Mouse (Mus musculus) intestine, embryonic 16.5 days (tissue): Measurements from ENCODE around the gene Tagln2. TPM values are rescaled to one million over a fixed set of nuclear protein-coding genes. Genes with fewer than 3 reads are reported as not detected.

Experiments used
- ATAC-seq: fragments of 200-750 bp; cut with Nextera tagmentation; 2 replicates; pipeline ENCODE4 v1.8.0; 2017; ENCODE audit warnings: moderate TSS enrichment, moderate library complexity
- H3K27ac ChIP-seq: fragments of 300-500 bp; sonication (generic); 2 replicates; pipeline ENCODE4 v1.5.1; 2014; ENCODE audit warnings: mild to moderate bottlenecking, low read length
- H3K27me3 ChIP-seq: fragments of 300-500 bp; sonication (generic); replicated peaks from 2 replicates; pipeline ENCODE4 v1.6.1; 2014; ENCODE audit warnings: low read length, control low read depth, mixed read lengths; ENCODE audit not compliant: control insufficient read depth, insufficient read depth
- H3K36me3 ChIP-seq: fragments of 300-500 bp; sonication (generic); 2 replicates; pipeline ENCODE4 v1.6.1; 2014; ENCODE audit warnings: low read length, control low read depth; ENCODE audit not compliant: control insufficient read depth, insufficient read depth
- H3K4me1 ChIP-seq: fragments of 300-500 bp; sonication (generic); 2 replicates; pipeline ENCODE4 v1.6.1; 2014; ENCODE audit warnings: low read length, control low read depth, mixed read lengths; ENCODE audit not compliant: control insufficient read depth, insufficient read depth
- H3K4me2 ChIP-seq: fragments of 300-500 bp; sonication (generic); 2 replicates; pipeline ENCODE4 v1.6.1; 2014; ENCODE audit warnings: low read depth, low read length, control low read depth
- H3K4me3 ChIP-seq: fragments of 300-500 bp; sonication (generic); 2 replicates; pipeline ENCODE4 v1.5.1; 2014; ENCODE audit warnings: mild to moderate bottlenecking, low read length
- H3K9ac ChIP-seq: fragments of 300-500 bp; sonication (generic); 2 replicates; pipeline ENCODE4 v1.6.1; 2014; ENCODE audit warnings: low read depth, low read length
- H3K9me3 ChIP-seq: fragments of 300-500 bp; sonication (generic); 2 replicates; pipeline ENCODE4 v1.6.1; 2016; ENCODE audit warnings: low read length, control low read depth; ENCODE audit not compliant: control insufficient read depth
- WGBS: fragments of 180-500 bp; shearing (Covaris S2); extraction: QIAGEN DNeasy Blood & Tissue Kit; methylation state at CpG from one replicate; pipeline ENCODE4 v1.1.7; 2014; 5-methylcytosine and 5-hydroxymethylcytosine counted together
- polyA plus RNA-seq: library from polyadenylated mRNA; unstranded; fragments of >200 nt; fragmentation: Nextera tagmentation; extraction: Ambion mirVana; gene quantifications from 2 replicates; pipeline ENCODE4 v1.2.1, GENCODE M21; 2015

Tagln2 gene
- 469 and 470 TPM in 2 replicates for polyA plus RNA-seq

- no peaks in the 10 kb centered on the region for H3K9me3 ChIP-seq
- H3K4me3 ChIP-seq = peak within 1 kb of the TSS; percentile 79
- H3K4me1 ChIP-seq = peaks cover 31% of the 10 kb centered on the region
- H3K36me3 ChIP-seq = peaks cover 8% of the 10 kb centered on the region; the same call in 1 of the 2 replicates
- H3K9ac ChIP-seq = peak within 1 kb of the TSS; percentile 86
- no peaks in the 10 kb centered on the region for H3K27me3 ChIP-seq
- H3K27ac ChIP-seq = peak within 1 kb of the TSS; percentile 93
- 3% methylated on average over 30 of the region's 30 CpGs for WGBS
- ATAC-seq = peak; percentile 77
- H3K4me2 ChIP-seq = peak within 1 kb of the TSS; percentile 64
These were observed at the start of gene Tagln2 for GRCm38 (mm10) chr1:172499765-172500441. TSS of gene Tagln2 (plus strand) at chr1:172500047.

- ATAC-seq = peak; percentile 78
- H3K4me3 ChIP-seq = no peak overlapping the region
- WGBS = 43% methylated on average over 2 of the region's 2 CpGs
- no peaks in the 10 kb centered on the region for H3K36me3 ChIP-seq
- no peaks in the 10 kb centered on the region for H3K27me3 ChIP-seq
- H3K4me2 ChIP-seq = no peak overlapping the region
- H3K27ac ChIP-seq = no peak overlapping the region
- H3K9ac ChIP-seq = no peak overlapping the region
- H3K4me1 ChIP-seq = no peaks in the 10 kb centered on the region; the same call in 1 of the 2 replicates
- no peaks in the 10 kb centered on the region for H3K9me3 ChIP-seq
These were observed 49.6 kb upstream of the Tagln2 start for GRCm38 (mm10) chr1:172450226-172450625.

- no peaks in the 10 kb centered on the region for H3K27me3 ChIP-seq
- 0 out of 2 replicates have a peak, but pooled peaks have one; percentile 40 for ATAC-seq
- no peak overlapping the region for H3K4me2 ChIP-seq
- H3K9me3 ChIP-seq = no peaks in the 10 kb centered on the region
- no peaks in the 10 kb centered on the region for H3K36me3 ChIP-seq
- H3K4me3 ChIP-seq = no peak overlapping the region
- H3K9ac ChIP-seq = no peak overlapping the region
- no peak overlapping the region for H3K27ac ChIP-seq
- 43% methylated on average over 17 of the region's 17 CpGs for WGBS
- H3K4me1 ChIP-seq = no peaks in the 10 kb centered on the region; the same call in 1 of the 2 replicates
These were observed 48.9 kb upstream of the Tagln2 start for GRCm38 (mm10) chr1:172450848-172451470.

GRCm38 (mm10) chr1:172452911-172453310 is 46.9 kb upstream of the Tagln2 start:
- ATAC-seq = no peak
- Histone ChIP-seq H3K27ac (no peak overlapping the region), H3K9ac (no peak overlapping the region), H3K4me3 (no peak overlapping the region), H3K4me2 (no peak overlapping the region), H3K4me1 (no peaks in the 10 kb centered on the region; the same call in 1 of the 2 replicates), H3K9me3 (no peaks in the 10 kb centered on the region), H3K27me3 (no peaks in the 10 kb centered on the region), H3K36me3 (no peaks in the 10 kb centered on the region)
- WGBS = 48% methylated on average over 2 of the region's 2 CpGs

- Histone ChIP-seq H3K9ac (no peak overlapping the region), H3K4me1 (no peaks in the 10 kb centered on the region; the same call in 1 of the 2 replicates), H3K27ac (no peak overlapping the region), H3K36me3 (no peaks in the 10 kb centered on the region), H3K4me2 (no peak overlapping the region), H3K9me3 (no peaks in the 10 kb centered on the region), H3K27me3 (no peaks in the 10 kb centered on the region), H3K4me3 (no peak overlapping the region)
- no peak for ATAC-seq
- 84% methylated on average over 2 of the region's 2 CpGs for WGBS
These were observed 46.0 kb upstream of the Tagln2 start for GRCm38 (mm10) chr1:172453810-172454209.

GRCm38 (mm10) chr1:172455416-172455815 is 44.4 kb upstream of the Tagln2 start:
- H3K4me1 ChIP-seq = no peaks in the 10 kb centered on the region; the same call in 1 of the 2 replicates
- no peak overlapping the region for H3K4me2 ChIP-seq
- H3K27ac ChIP-seq = 0 out of 2 replicates have a peak overlapping the region, but pooled peaks have one; percentile 4

GRCm38 (mm10) chr1:172456001-172456677 is 43.7 kb upstream of the Tagln2 start:
- no peak overlapping the region for H3K4me3 ChIP-seq
- 72% methylated on average over 7 of the region's 7 CpGs for WGBS
- H3K36me3 ChIP-seq = no peaks in the 10 kb centered on the region
- H3K27ac ChIP-seq = 0 out of 2 replicates have a peak overlapping the region, but pooled peaks have one; percentile 4
- H3K27me3 ChIP-seq = no peaks in the 10 kb centered on the region
- H3K4me2 ChIP-seq = no peak overlapping the region
- ATAC-seq = peak; percentile 29; the same call in 1 of the 2 replicates
- no peaks in the 10 kb centered on the region for H3K9me3 ChIP-seq
- H3K9ac ChIP-seq = no peak overlapping the region
- H3K4me1 ChIP-seq = no peaks in the 10 kb centered on the region; the same call in 1 of the 2 replicates

More at GRCm38 (mm10) chr1:172455416-172455815, 44.4 kb upstream of the Tagln2 start:
- no peaks in the 10 kb centered on the region for H3K27me3 ChIP-seq
- no peak overlapping the region for H3K9ac ChIP-seq
- no peak for ATAC-seq
- no peaks in the 10 kb centered on the region for H3K36me3 ChIP-seq
- H3K4me3 ChIP-seq = no peak overlapping the region
- WGBS = 26% methylated on average over 4 of the region's 4 CpGs
- H3K9me3 ChIP-seq = no peaks in the 10 kb centered on the region

- ATAC-seq = no peak
- Histone ChIP-seq H3K36me3 (no peaks in the 10 kb centered on the region), H3K9me3 (no peaks in the 10 kb centered on the region), H3K9ac (no peak overlapping the region), H3K27ac (no peak overlapping the region), H3K4me1 (no peaks in the 10 kb centered on the region; the same call in 1 of the 2 replicates), H3K27me3 (no peaks in the 10 kb centered on the region), H3K4me2 (no peak overlapping the region), H3K4me3 (no peak overlapping the region)
- 70% methylated on average over 3 of the region's 3 CpGs for WGBS
These were observed 42.7 kb upstream of the Tagln2 start for GRCm38 (mm10) chr1:172457196-172457595.

- ATAC-seq = no peak
- H3K4me3 ChIP-seq = no peak overlapping the region
- H3K9ac ChIP-seq = no peak overlapping the region
- no peak overlapping the region for H3K4me2 ChIP-seq
- no peaks in the 10 kb centered on the region; the same call in 1 of the 2 replicates for H3K4me1 ChIP-seq
- no peaks in the 10 kb centered on the region for H3K27me3 ChIP-seq
- no peak overlapping the region for H3K27ac ChIP-seq
- WGBS = 85% methylated on average over 3 of the region's 3 CpGs
- no peaks in the 10 kb centered on the region for H3K36me3 ChIP-seq
- no peaks in the 10 kb centered on the region for H3K9me3 ChIP-seq
These were observed 41.8 kb upstream of the Tagln2 start for GRCm38 (mm10) chr1:172458041-172458440.
